Mouse (Mus musculus) heart, embryonic 16.5 days (tissue): ENCODE results near the gene Prdm16. TPM values are rescaled to one million over a fixed set of nuclear protein-coding genes. Genes with fewer than 3 reads are reported as not detected.

Experiments used
- ATAC-seq: fragments of 200-750 bp; cut with Nextera tagmentation; replicated peaks from 2 replicates; pipeline ENCODE4 v1.8.0; 2017; ENCODE audit warnings: moderate number of reproducible peaks; ENCODE audit not compliant: insufficient read depth, low FRiP score; ENCODE audit errors: extremely low read depth
- H3K27ac ChIP-seq: fragments of 300-500 bp; sonication (generic); 2 replicates; pipeline ENCODE4 v1.5.1; 2014; ENCODE audit warnings: mild to moderate bottlenecking, low read length, control low read depth, moderate library complexity
- H3K27me3 ChIP-seq: fragments of 300-500 bp; sonication (generic); 2 replicates; pipeline ENCODE4 v1.6.1; 2014; ENCODE audit warnings: low read length, mixed read lengths; ENCODE audit not compliant: control insufficient read depth, insufficient read depth
- H3K36me3 ChIP-seq: fragments of 300-500 bp; sonication (generic); 2 replicates; pipeline ENCODE4 v1.6.1; 2014; ENCODE audit not compliant: control insufficient read depth, insufficient read depth
- H3K4me1 ChIP-seq: fragments of 300-500 bp; sonication (generic); 2 replicates; pipeline ENCODE4 v1.6.1; 2014; ENCODE audit warnings: low read length, mixed read lengths; ENCODE audit not compliant: control insufficient read depth, insufficient read depth
- H3K4me2 ChIP-seq: fragments of 300-500 bp; sonication (generic); 2 replicates; pipeline ENCODE4 v1.6.1; 2014; ENCODE audit warnings: low read depth, mild to moderate bottlenecking, control low read depth, low read length
- H3K4me3 ChIP-seq: fragments of 300-500 bp; sonication (generic); 2 replicates; pipeline ENCODE4 v1.5.1; 2014; ENCODE audit warnings: mild to moderate bottlenecking, control low read depth, low read length
- H3K9ac ChIP-seq: fragments of 300-500 bp; sonication (generic); 2 replicates; pipeline ENCODE4 v1.6.1; 2014; ENCODE audit warnings: low read length, control low read depth
- H3K9me3 ChIP-seq: fragments of 300-500 bp; sonication (generic); replicated peaks from 2 replicates; pipeline ENCODE4 v1.6.1; 2016; ENCODE audit warnings: low read length; ENCODE audit not compliant: control insufficient read depth
- WGBS: fragments of 180-500 bp; shearing (Covaris S2); extraction: QIAGEN DNeasy Blood & Tissue Kit; methylation state at CpG from one replicate; pipeline ENCODE4 v1.1.7; 2014; 5-methylcytosine and 5-hydroxymethylcytosine counted together
- polyA plus RNA-seq: library from polyadenylated mRNA; unstranded; fragments of >200 nt; fragmentation: Nextera tagmentation; extraction: Ambion mirVana; gene quantifications from 2 replicates; pipeline ENCODE4 v1.2.1, GENCODE M21; 2015

Prdm16 gene
- polyA plus RNA-seq, 1 experiment from 2014 or later: 18.2 TPM

GRCm38 (mm10) chr4:154385918-154386317, 250.8 kb downstream of the Prdm16 start:
- no peak overlapping the region for H3K4me2 ChIP-seq
- no peaks in the 10 kb centered on the region for H3K36me3 ChIP-seq
- no peaks in the 10 kb centered on the region for H3K9me3 ChIP-seq
- no peak overlapping the region for H3K27ac ChIP-seq
- no peak overlapping the region for H3K9ac ChIP-seq
- no peak for ATAC-seq
- peaks cover 4% of the 10 kb centered on the region; the same call in 1 of the 2 replicates for H3K27me3 ChIP-seq
- WGBS: 49% methylated on average over 2 of the region's 2 CpGs
- no peak overlapping the region for H3K4me3 ChIP-seq
- H3K4me1 ChIP-seq: peaks cover 19% of the 10 kb centered on the region

- H3K4me2 ChIP-seq: no peak overlapping the region
- peaks cover 14% of the 10 kb centered on the region for H3K4me1 ChIP-seq
- H3K9me3 ChIP-seq: no peaks in the 10 kb centered on the region
- ATAC-seq: no peak
- H3K27me3 ChIP-seq: peaks cover 4% of the 10 kb centered on the region; the same call in 1 of the 2 replicates
- no peaks in the 10 kb centered on the region for H3K36me3 ChIP-seq
- 74% methylated on average over 8 of the region's 8 CpGs for WGBS
- H3K4me3 ChIP-seq: no peak overlapping the region
- no peak overlapping the region for H3K9ac ChIP-seq
- H3K27ac ChIP-seq: no peak overlapping the region
Observed at GRCm38 (mm10) chr4:154385208-154385607, 251.5 kb downstream of the Prdm16 start.

- 89% methylated on average over 2 of the region's 2 CpGs for WGBS
- H3K4me3 ChIP-seq: no peak overlapping the region
- no peak overlapping the region for H3K4me2 ChIP-seq
- no peak overlapping the region for H3K27ac ChIP-seq
- no peaks in the 10 kb centered on the region for H3K9me3 ChIP-seq
- ATAC-seq: no peak
- H3K4me1 ChIP-seq: 0 out of 2 replicates have a peak, but pooled peaks cover 2% of the 10 kb centered on the region
- no peaks in the 10 kb centered on the region; the same call in 1 of the 2 replicates for H3K27me3 ChIP-seq
- H3K36me3 ChIP-seq: no peaks in the 10 kb centered on the region
- no peak overlapping the region for H3K9ac ChIP-seq
Observed at GRCm38 (mm10) chr4:154378876-154379275, 257.8 kb downstream of the Prdm16 start.

GRCm38 (mm10) chr4:154375939-154376625, 260.6 kb downstream of the Prdm16 start:
- 73% methylated on average over 10 of the region's 10 CpGs for WGBS
- Histone ChIP-seq H3K36me3 (no peaks in the 10 kb centered on the region), H3K4me3 (no peak overlapping the region), H3K9ac (no peak overlapping the region), H3K27me3 (no peaks in the 10 kb centered on the region; the same call in 1 of the 2 replicates), H3K27ac (no peak overlapping the region), H3K4me1 (peaks cover 5% of the 10 kb centered on the region; the same call in 1 of the 2 replicates), H3K9me3 (no peaks in the 10 kb centered on the region), H3K4me2 (no peak overlapping the region)
- ATAC-seq: no peak

GRCm38 (mm10) chr4:154371542-154372247, 265.0 kb downstream of the Prdm16 start:
- Histone ChIP-seq H3K4me2 (no peak overlapping the region), H3K27me3 (no peaks in the 10 kb centered on the region)
- ATAC-seq: no peak

GRCm38 (mm10) chr4:154370841-154371240, 265.8 kb downstream of the Prdm16 start:
- no peak for ATAC-seq
- Histone ChIP-seq H3K9ac (no peak overlapping the region), H3K9me3 (no peaks in the 10 kb centered on the region), H3K36me3 (no peaks in the 10 kb centered on the region), H3K4me3 (no peak overlapping the region), H3K27ac (no peak overlapping the region), H3K4me2 (no peak overlapping the region), H3K27me3 (no peaks in the 10 kb centered on the region), H3K4me1 (peaks cover 7% of the 10 kb centered on the region; the same call in 1 of the 2 replicates)
- WGBS: 65% methylated on average over 8 of the region's 8 CpGs

More at GRCm38 (mm10) chr4:154371542-154372247, 265.0 kb downstream of the Prdm16 start:
- no peak overlapping the region for H3K9ac ChIP-seq
- H3K9me3 ChIP-seq: no peaks in the 10 kb centered on the region
- H3K36me3 ChIP-seq: no peaks in the 10 kb centered on the region
- 59% methylated on average over 13 of the region's 13 CpGs for WGBS
- peaks cover 9% of the 10 kb centered on the region; the same call in 1 of the 2 replicates for H3K4me1 ChIP-seq
- no peak overlapping the region for H3K27ac ChIP-seq
- no peak overlapping the region for H3K4me3 ChIP-seq

- no peaks in the 10 kb centered on the region for H3K36me3 ChIP-seq
- peaks cover 7% of the 10 kb centered on the region; the same call in 1 of the 2 replicates for H3K4me1 ChIP-seq
- H3K27me3 ChIP-seq: no peaks in the 10 kb centered on the region
- WGBS: 66% methylated on average over 5 of the region's 5 CpGs
- no peak overlapping the region for H3K27ac ChIP-seq
- H3K4me2 ChIP-seq: no peak overlapping the region
- no peak overlapping the region for H3K4me3 ChIP-seq
- no peak for ATAC-seq
- H3K9me3 ChIP-seq: no peaks in the 10 kb centered on the region
- no peak overlapping the region for H3K9ac ChIP-seq
Observed at GRCm38 (mm10) chr4:154369089-154369488, 267.6 kb downstream of the Prdm16 start.

- Histone ChIP-seq H3K4me2 (no peak overlapping the region), H3K4me3 (no peak overlapping the region), H3K4me1 (peaks cover 7% of the 10 kb centered on the region; the same call in 1 of the 2 replicates), H3K9ac (no peak overlapping the region), H3K36me3 (no peaks in the 10 kb centered on the region), H3K9me3 (no peaks in the 10 kb centered on the region), H3K27ac (no peak overlapping the region), H3K27me3 (no peaks in the 10 kb centered on the region)
- no peak for ATAC-seq
- 84% methylated on average over 6 of the region's 6 CpGs for WGBS
Observed at GRCm38 (mm10) chr4:154366836-154367235, 269.8 kb downstream of the Prdm16 start.

GRCm38 (mm10) chr4:154364752-154365151, 271.9 kb downstream of the Prdm16 start:
- Histone ChIP-seq H3K9me3 (no peaks in the 10 kb centered on the region), H3K4me2 (no peak overlapping the region), H3K4me1 (peaks cover 7% of the 10 kb centered on the region), H3K9ac (no peak overlapping the region), H3K4me3 (no peak overlapping the region), H3K36me3 (no peaks in the 10 kb centered on the region), H3K27me3 (no peaks in the 10 kb centered on the region), H3K27ac (no peak overlapping the region)
- 79% methylated on average over 2 of the region's 2 CpGs for WGBS
- no peak for ATAC-seq
